Mouse (Mus musculus) thymus, postnatal 0 days (tissue): ENCODE data around the gene Fmo4. TPM values are rescaled to one million over a fixed set of nuclear protein-coding genes. Genes with fewer than 3 reads are reported as not detected.
"Not testable (repeated sequence)": the region's sequence is repeated elsewhere in the genome, so short reads cannot be mapped to it uniquely, and the experiment has no call there.

Experiments
- DNase-seq: peaks from one replicate; pipeline ENCODE4 v3.0.0-alpha.2; 2015; ENCODE audit warnings: low spot score
- polyA plus RNA-seq: library from polyadenylated mRNA; unstranded; fragments of >200 nt; fragmentation: Nextera tagmentation; extraction: Ambion mirVana; gene quantifications from 2 replicates; pipeline ENCODE4 v1.2.1, GENCODE M21; 2015

Fmo4 gene
- polyA plus RNA-seq, 1 experiment from 2014 or later = 0.05 TPM

- DNase-seq = no peak
These were observed 17.3 kb downstream of the Fmo4 start for GRCm38 (mm10) chr1:162796441-162796840.

- DNase-seq = no peak
These were observed 21.3 kb downstream of the Fmo4 start for GRCm38 (mm10) chr1:162792306-162793044.

GRCm38 (mm10) chr1:162785222-162785621 lies 28.6 kb downstream of the Fmo4 start:
- no peak for DNase-seq

GRCm38 (mm10) chr1:162783669-162784248 lies 30.0 kb downstream of the Fmo4 start:
- no peak for DNase-seq

- DNase-seq = not testable (repeated sequence)
These were observed 32.7 kb downstream of the Fmo4 start for GRCm38 (mm10) chr1:162781035-162781434.

- no peak for DNase-seq
These were observed 35.7 kb downstream of the Fmo4 start for GRCm38 (mm10) chr1:162777943-162778538.

GRCm38 (mm10) chr1:162773661-162774060 lies 40.1 kb downstream of the Fmo4 start:
- no peak for DNase-seq

- no peak for DNase-seq
These were observed 42.0 kb downstream of the Fmo4 start for GRCm38 (mm10) chr1:162771617-162772360.

- no peak for DNase-seq
These were observed 61.8 kb downstream of the Fmo4 start for GRCm38 (mm10) chr1:162752009-162752408.

GRCm38 (mm10) chr1:162749607-162750006 lies 64.2 kb downstream of the Fmo4 start:
- no peak for DNase-seq

GRCm38 (mm10) chr1:162748761-162749160 lies 65.0 kb downstream of the Fmo4 start:
- DNase-seq = no peak

Other genes starting within 250 kb of the Fmo4 start
- 81.2 and 81.7 TPM in 2 replicates for gene Vamp4, start 243.5 kb downstream of the Fmo4 start, polyA plus RNA-seq
- 0.23 and 0.24 TPM in 2 replicates for gene Myoc, start 174.8 kb downstream of the Fmo4 start, polyA plus RNA-seq
- not detected in 2 replicates for gene Myocos, start 155.8 kb downstream of the Fmo4 start, polyA plus RNA-seq
- 154 and 200 TPM in 2 replicates for gene Prrc2c, start 73.4 kb downstream of the Fmo4 start, polyA plus RNA-seq
- gene Fmo1, start 52.6 kb upstream of the Fmo4 start, polyA plus RNA-seq = 23.0 and 28.6 TPM in 2 replicates
- 0.68 and 0.76 TPM in 2 replicates for gene Fmo2, start 84.8 kb upstream of the Fmo4 start, polyA plus RNA-seq
- not detected in 2 replicates for gene Fmo6, start 123.5 kb upstream of the Fmo4 start, polyA plus RNA-seq
- 0.26 and 0.27 TPM in 2 replicates for gene Fmo3, start 170.6 kb upstream of the Fmo4 start, polyA plus RNA-seq